Mouse (Mus musculus): ENCODE data around the gene Lemd2. TPM values are rescaled to one million over a fixed set of nuclear protein-coding genes. Genes with fewer than 3 reads are reported as not detected.

Lemd2 gene
- polyA plus RNA-seq, 1 experiment from 2014 or later, result 15.7 TPM

- Histone ChIP-seq H3K27me3 (replicated peaks; ENCODE audit: control insufficient read depth, insufficient read depth, low read length) (no peaks in the 10 kb centered on the region), H3K4me2 (ENCODE audit: low read length) (no peak within 1 kb of the TSS), H3K4me3 (ENCODE audit: low read depth, low read length) (no peak within 1 kb of the TSS), H3K9me3 (ENCODE audit: control insufficient read depth, low read length) (no peaks in the 10 kb centered on the region), H3K4me1 (replicated peaks; ENCODE audit: control insufficient read depth, insufficient read depth, low read length) (no peaks in the 10 kb centered on the region; the same call in 1 of the 2 replicates), H3K27ac (ENCODE audit: low read depth) (no peak within 1 kb of the TSS), H3K36me3 (ENCODE audit: control insufficient read depth, insufficient read depth, low read length) (no peaks in the 10 kb centered on the region), H3K9ac (ENCODE audit: low read length) (no peak within 1 kb of the TSS)
- ATAC-seq (replicated peaks; ENCODE audit: low FRiP score, low TSS enrichment, low read depth), result no peak
- no peak for DNase-seq (ENCODE audit: low spot score)
- WGBS, result 47% methylated on average over 4 of the region's 4 CpGs
Observed at GRCm38 (mm10) chr17:27167545-27167944, 36.7 kb downstream of the Lemd2 start, which contains the start of gene Ip6k3. TSS of gene Ip6k3 (minus strand) at chr17:27167795.

DNA sequence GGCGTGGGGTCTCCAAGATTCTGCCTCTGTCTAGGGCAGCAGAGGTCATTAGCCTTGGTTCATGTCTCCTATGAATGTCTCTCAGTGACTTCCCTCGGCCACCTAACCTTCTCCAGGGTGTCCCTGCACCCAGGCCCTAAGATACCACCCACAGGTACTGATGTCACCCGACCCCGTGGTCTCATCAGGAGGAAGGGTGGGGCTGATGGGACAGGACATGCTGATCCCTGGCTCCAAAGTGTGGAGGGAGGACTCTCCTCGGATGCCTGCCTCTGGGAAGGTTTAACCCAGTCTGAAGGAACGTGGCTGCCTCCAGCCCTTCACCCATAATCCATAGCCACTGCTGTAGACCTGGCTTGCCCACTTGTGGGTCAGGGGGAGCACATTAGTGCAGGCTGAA lies 37.4 kb downstream of the Lemd2 start:
- H3K27me3 ChIP-seq (replicated peaks; ENCODE audit: control insufficient read depth, insufficient read depth, low read length), result no peaks in the 10 kb centered on the region
- no peak overlapping the region for H3K9ac ChIP-seq (ENCODE audit: low read length)
- no peak overlapping the region for H3K4me2 ChIP-seq (ENCODE audit: low read length)
- no peak overlapping the region for H3K27ac ChIP-seq (ENCODE audit: low read depth)
- no peaks in the 10 kb centered on the region for H3K9me3 ChIP-seq (ENCODE audit: control insufficient read depth, low read length)
- no peaks in the 10 kb centered on the region for H3K36me3 ChIP-seq (ENCODE audit: control insufficient read depth, insufficient read depth, low read length)
- H3K4me1 ChIP-seq (replicated peaks; ENCODE audit: control insufficient read depth, insufficient read depth, low read length), result no peaks in the 10 kb centered on the region; the same call in 1 of the 2 replicates
- ATAC-seq (replicated peaks; ENCODE audit: low FRiP score, low TSS enrichment, low read depth) (no peak), DNase-seq (ENCODE audit: low spot score) (no peak)
- H3K4me3 ChIP-seq (ENCODE audit: low read depth, low read length), result no peak overlapping the region
- 80% methylated on average over 6 of the region's 6 CpGs for WGBS

GRCm38 (mm10) chr17:27165054-27165773 lies 39.1 kb downstream of the Lemd2 start:
- Histone ChIP-seq H3K9ac (ENCODE audit: low read length) (no peak overlapping the region), H3K27me3 (replicated peaks; ENCODE audit: control insufficient read depth, insufficient read depth, low read length) (no peaks in the 10 kb centered on the region), H3K4me2 (ENCODE audit: low read length) (no peak overlapping the region), H3K4me1 (replicated peaks; ENCODE audit: control insufficient read depth, insufficient read depth, low read length) (no peaks in the 10 kb centered on the region; the same call in 1 of the 2 replicates), H3K27ac (ENCODE audit: low read depth) (no peak overlapping the region), H3K36me3 (ENCODE audit: control insufficient read depth, insufficient read depth, low read length) (no peaks in the 10 kb centered on the region), H3K4me3 (ENCODE audit: low read depth, low read length) (no peak overlapping the region), H3K9me3 (ENCODE audit: control insufficient read depth, low read length) (no peaks in the 10 kb centered on the region)
- WGBS, result 29% methylated on average over 8 of the region's 8 CpGs
- DNase-seq (ENCODE audit: low spot score) (peak; percentile 76), ATAC-seq (replicated peaks; ENCODE audit: low FRiP score, low TSS enrichment, low read depth) (no peak)

GRCm38 (mm10) chr17:27160905-27161304 lies 43.4 kb downstream of the Lemd2 start:
- no peaks in the 10 kb centered on the region for H3K36me3 ChIP-seq (ENCODE audit: control insufficient read depth, insufficient read depth, low read length)
- no peak overlapping the region for H3K4me3 ChIP-seq (ENCODE audit: low read depth, low read length)
- 74% methylated on average over 4 of the region's 4 CpGs for WGBS
- no peak overlapping the region for H3K4me2 ChIP-seq (ENCODE audit: low read length)
- no peaks in the 10 kb centered on the region for H3K27me3 ChIP-seq (replicated peaks; ENCODE audit: control insufficient read depth, insufficient read depth, low read length)
- no peak for DNase-seq (ENCODE audit: low spot score)
- H3K27ac ChIP-seq (ENCODE audit: low read depth), result no peak overlapping the region
- ATAC-seq (replicated peaks; ENCODE audit: low FRiP score, low TSS enrichment, low read depth), result no peak
- H3K9me3 ChIP-seq (ENCODE audit: control insufficient read depth, low read length), result no peaks in the 10 kb centered on the region
- H3K9ac ChIP-seq (ENCODE audit: low read length), result no peak overlapping the region
- no peaks in the 10 kb centered on the region; the same call in 1 of the 2 replicates for H3K4me1 ChIP-seq (replicated peaks; ENCODE audit: control insufficient read depth, insufficient read depth, low read length)

DNA sequence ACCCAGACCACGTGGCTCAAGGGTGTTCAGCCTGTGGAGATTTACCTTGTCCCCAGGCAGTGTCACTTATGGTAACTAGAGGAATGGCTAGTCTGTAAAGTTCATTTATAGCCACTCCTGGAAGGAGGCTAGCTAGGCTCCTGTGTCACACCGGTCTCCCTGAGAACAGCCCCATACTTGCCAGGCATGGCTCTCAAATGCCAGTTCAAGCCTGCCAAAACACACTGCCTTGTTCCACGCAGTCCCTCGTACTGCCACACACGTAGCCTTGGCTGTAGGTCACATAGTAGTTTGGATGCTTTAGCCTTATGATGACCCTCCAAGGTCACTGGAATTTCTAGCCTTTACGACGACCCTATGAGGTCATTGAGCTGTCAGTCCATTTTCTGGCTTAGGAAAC lies 45.1 kb downstream of the Lemd2 start:
- Histone ChIP-seq H3K9me3 (ENCODE audit: control insufficient read depth, low read length) (no peaks in the 10 kb centered on the region), H3K27ac (ENCODE audit: low read depth) (no peak overlapping the region), H3K4me3 (ENCODE audit: low read depth, low read length) (no peak overlapping the region), H3K27me3 (replicated peaks; ENCODE audit: control insufficient read depth, insufficient read depth, low read length) (no peaks in the 10 kb centered on the region), H3K36me3 (ENCODE audit: control insufficient read depth, insufficient read depth, low read length) (no peaks in the 10 kb centered on the region), H3K9ac (ENCODE audit: low read length) (no peak overlapping the region), H3K4me2 (ENCODE audit: low read length) (no peak overlapping the region), H3K4me1 (replicated peaks; ENCODE audit: control insufficient read depth, insufficient read depth, low read length) (no peaks in the 10 kb centered on the region; the same call in 1 of the 2 replicates)
- ATAC-seq (replicated peaks; ENCODE audit: low FRiP score, low TSS enrichment, low read depth) (no peak), DNase-seq (ENCODE audit: low spot score) (no peak)
- 70% methylated on average over 7 of the region's 7 CpGs for WGBS

- no peak for ATAC-seq (replicated peaks; ENCODE audit: low FRiP score, low TSS enrichment, low read depth)
Observed at GRCm38 (mm10) chr17:27158439-27158838, 45.8 kb downstream of the Lemd2 start.

DNA sequence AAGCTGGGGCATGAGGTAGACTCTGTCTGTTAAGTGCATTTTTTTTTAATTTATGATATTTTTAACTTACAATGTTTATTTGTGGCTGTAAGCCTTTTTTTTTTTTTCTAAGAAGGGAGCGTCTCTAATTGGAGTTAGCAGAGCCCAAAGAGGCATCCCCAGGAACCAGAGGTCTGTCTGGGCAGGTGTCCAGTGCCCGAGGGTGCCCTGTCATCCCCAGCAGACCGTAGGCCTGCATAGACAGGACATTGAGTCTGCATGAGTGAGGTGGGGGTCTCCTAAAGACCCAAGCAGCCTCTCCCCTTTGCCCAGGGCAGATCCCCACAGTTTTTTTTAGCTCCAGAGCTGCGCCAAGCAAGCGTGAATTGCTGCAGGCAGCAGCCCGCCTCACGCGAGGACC lies 48.5 kb downstream of the Lemd2 start:
- no peak overlapping the region for H3K9ac ChIP-seq (ENCODE audit: low read length)
- peaks cover 13% of the 10 kb centered on the region for H3K4me1 ChIP-seq (replicated peaks; ENCODE audit: control insufficient read depth, insufficient read depth, low read length)
- no peaks in the 10 kb centered on the region for H3K27me3 ChIP-seq (replicated peaks; ENCODE audit: control insufficient read depth, insufficient read depth, low read length)
- H3K4me3 ChIP-seq (ENCODE audit: low read depth, low read length), result no peak overlapping the region
- WGBS, result 73% methylated on average over 8 of the region's 8 CpGs
- H3K4me2 ChIP-seq (ENCODE audit: low read length), result no peak overlapping the region
- H3K27ac ChIP-seq (ENCODE audit: low read depth), result no peak overlapping the region
- DNase-seq (ENCODE audit: low spot score) (no peak), ATAC-seq (replicated peaks; ENCODE audit: low FRiP score, low TSS enrichment, low read depth) (no peak)
- H3K36me3 ChIP-seq (ENCODE audit: control insufficient read depth, insufficient read depth, low read length), result no peaks in the 10 kb centered on the region
- H3K9me3 ChIP-seq (ENCODE audit: control insufficient read depth, low read length), result no peaks in the 10 kb centered on the region

More at GRCm38 (mm10) chr17:27158439-27158838, 45.8 kb downstream of the Lemd2 start:
- Histone ChIP-seq H3K27ac (ENCODE audit: low read depth) (no peak overlapping the region), H3K27me3 (replicated peaks; ENCODE audit: control insufficient read depth, insufficient read depth, low read length) (no peaks in the 10 kb centered on the region), H3K36me3 (ENCODE audit: control insufficient read depth, insufficient read depth, low read length) (no peaks in the 10 kb centered on the region), H3K4me3 (ENCODE audit: low read depth, low read length) (no peak overlapping the region), H3K4me1 (replicated peaks; ENCODE audit: control insufficient read depth, insufficient read depth, low read length) (peaks cover 4% of the 10 kb centered on the region), H3K4me2 (ENCODE audit: low read length) (no peak overlapping the region), H3K9ac (ENCODE audit: low read length) (no peak overlapping the region), H3K9me3 (ENCODE audit: control insufficient read depth, low read length) (no peaks in the 10 kb centered on the region)
- DNase-seq (ENCODE audit: low spot score), result no peak
- WGBS, result 82% methylated on average over 6 of the region's 6 CpGs

- Histone ChIP-seq H3K9me3 (ENCODE audit: control insufficient read depth, low read length) (no peaks in the 10 kb centered on the region), H3K4me2 (ENCODE audit: low read length) (no peak overlapping the region), H3K27ac (ENCODE audit: low read depth) (no peak overlapping the region), H3K4me1 (replicated peaks; ENCODE audit: control insufficient read depth, insufficient read depth, low read length) (peaks cover 14% of the 10 kb centered on the region), H3K36me3 (ENCODE audit: control insufficient read depth, insufficient read depth, low read length) (no peaks in the 10 kb centered on the region), H3K9ac (ENCODE audit: low read length) (no peak overlapping the region), H3K27me3 (replicated peaks; ENCODE audit: control insufficient read depth, insufficient read depth, low read length) (no peaks in the 10 kb centered on the region), H3K4me3 (ENCODE audit: low read depth, low read length) (no peak overlapping the region)
- 46% methylated on average over 6 of the region's 6 CpGs for WGBS
- DNase-seq (ENCODE audit: low spot score) (no peak), ATAC-seq (replicated peaks; ENCODE audit: low FRiP score, low TSS enrichment, low read depth) (no peak)
Observed at GRCm38 (mm10) chr17:27154881-27155280, 49.4 kb downstream of the Lemd2 start.

GRCm38 (mm10) chr17:27154256-27154655 lies 50.0 kb downstream of the Lemd2 start:
- no peaks in the 10 kb centered on the region for H3K36me3 ChIP-seq (ENCODE audit: control insufficient read depth, insufficient read depth, low read length)
- no peak overlapping the region for H3K4me2 ChIP-seq (ENCODE audit: low read length)
- H3K4me1 ChIP-seq (replicated peaks; ENCODE audit: control insufficient read depth, insufficient read depth, low read length), result peaks cover 14% of the 10 kb centered on the region
- DNase-seq (ENCODE audit: low spot score) (no peak), ATAC-seq (replicated peaks; ENCODE audit: low FRiP score, low TSS enrichment, low read depth) (no peak)
- H3K27ac ChIP-seq (ENCODE audit: low read depth), result no peak overlapping the region
- 87% methylated on average over 14 of the region's 14 CpGs for WGBS
- no peak overlapping the region for H3K9ac ChIP-seq (ENCODE audit: low read length)
- no peaks in the 10 kb centered on the region for H3K27me3 ChIP-seq (replicated peaks; ENCODE audit: control insufficient read depth, insufficient read depth, low read length)
- no peaks in the 10 kb centered on the region for H3K9me3 ChIP-seq (ENCODE audit: control insufficient read depth, low read length)
- H3K4me3 ChIP-seq (ENCODE audit: low read depth, low read length), result no peak overlapping the region

Measured in intestine, embryonic 14.5 days (tissue).